In genomic region chr2:157156079-157156478, GRCm38 (mm10) we compare ENCODE assay signal across 24 mouse cellular contexts.
"Had no signal": no experiment of that assay in that cellular context is flagged by ENCODE, and none has a peak within 500 bp of the region (broad histone marks: within the 10 kb centered on the region; RNA-seq: fewer than 3 reads in every experiment).

No protein-coding gene starts in this region.

- H3K4me2 ChIP-seq: heart, embryonic 12.5 days; hindbrain, embryonic 12.5 days; hindbrain, embryonic 14.5 days; intestine, embryonic 15.5 days; limb, embryonic 12.5 days; liver, embryonic 11.5 days; liver, embryonic 13.5 days had no signal

- DNase-seq: gastrocnemius, postnatal 14 days; heart, adult 2 months; heart, postnatal 10 days; heart, postnatal 4 days; kidney, adult 18-20 months; kidney, adult 8-10 months; kidney, postnatal 10 days; kidney, postnatal 25 days; kidney, postnatal 4 days; liver; liver, embryonic 13.5 days had no signal

- H3K9me3 ChIP-seq: heart, embryonic 12.5 days; hindbrain, embryonic 10.5 days; hindbrain, embryonic 12.5 days; intestine, embryonic 15.5 days; limb, embryonic 10.5 days; limb, embryonic 12.5 days; liver, embryonic 13.5 days had no signal

- H3K9ac ChIP-seq: heart, embryonic 12.5 days; hindbrain, embryonic 12.5 days; hindbrain, embryonic 14.5 days; intestine, embryonic 15.5 days; limb, embryonic 12.5 days; liver, embryonic 13.5 days had no signal

- H3K27ac ChIP-seq: heart, adult 2 months; hindbrain, embryonic 10.5 days; hindbrain, embryonic 12.5 days; hindbrain, embryonic 14.5 days; intestine, embryonic 15.5 days; layer of hippocampus, adult 2 months; left cerebral cortex, adult 2 months; limb, embryonic 10.5 days; limb, embryonic 12.5 days; liver, embryonic 13.5 days had no signal

- H3K4me1 ChIP-seq: heart, embryonic 12.5 days; hindbrain, embryonic 10.5 days; hindbrain, embryonic 12.5 days; intestine, embryonic 15.5 days; limb, embryonic 10.5 days; limb, embryonic 12.5 days; liver, embryonic 13.5 days had no signal

- H3K4me3 ChIP-seq: heart, adult 2 months; heart, embryonic 12.5 days; hindbrain, embryonic 10.5 days; hindbrain, embryonic 12.5 days; intestine, embryonic 15.5 days; layer of hippocampus, adult 2 months; left cerebral cortex, adult 2 months; limb, embryonic 10.5 days; limb, embryonic 12.5 days; liver, embryonic 13.5 days had no signal

- H3K27me3 ChIP-seq: heart, embryonic 12.5 days; hindbrain, embryonic 12.5 days; intestine, embryonic 15.5 days; limb, embryonic 12.5 days; liver, embryonic 13.5 days had no signal

- ATAC-seq: hindbrain, embryonic 16.5 days; inflammation-experienced regulatory T-cells, adult 6 months; intestine, embryonic 15.5 days; intestine, postnatal 0 days had no signal
